Mouse (Mus musculus) left cerebral cortex, postnatal 36 days (tissue): Measurements from ENCODE around the gene Hoxc4. TPM values are rescaled to one million over a fixed set of nuclear protein-coding genes. Genes with fewer than 3 reads are reported as not detected.

ENCODE experiments used
- DNase-seq, 2 experiments: peaks; one replicate each; pipeline ENCODE4 v3.0.0; 2021 to 2022; ENCODE audit warnings: low spot score in 2 of 2, mixed read lengths in 1 of 2
- intact Hi-C: fragments of 180-260 bp; cut with DNase I; formaldehyde crosslinking; loops from one replicate; pipeline ENCODE4 v1.15.1; 2025
- total RNA-seq, 2 experiments: library from RNA; stranded (reverse); gene quantifications; 2 replicates each; pipeline ENCODE4 v1.2.3; 2021

The Hoxc4 gene
- total RNA-seq, 2 experiments from 2014 or later, result not detected

DNA sequence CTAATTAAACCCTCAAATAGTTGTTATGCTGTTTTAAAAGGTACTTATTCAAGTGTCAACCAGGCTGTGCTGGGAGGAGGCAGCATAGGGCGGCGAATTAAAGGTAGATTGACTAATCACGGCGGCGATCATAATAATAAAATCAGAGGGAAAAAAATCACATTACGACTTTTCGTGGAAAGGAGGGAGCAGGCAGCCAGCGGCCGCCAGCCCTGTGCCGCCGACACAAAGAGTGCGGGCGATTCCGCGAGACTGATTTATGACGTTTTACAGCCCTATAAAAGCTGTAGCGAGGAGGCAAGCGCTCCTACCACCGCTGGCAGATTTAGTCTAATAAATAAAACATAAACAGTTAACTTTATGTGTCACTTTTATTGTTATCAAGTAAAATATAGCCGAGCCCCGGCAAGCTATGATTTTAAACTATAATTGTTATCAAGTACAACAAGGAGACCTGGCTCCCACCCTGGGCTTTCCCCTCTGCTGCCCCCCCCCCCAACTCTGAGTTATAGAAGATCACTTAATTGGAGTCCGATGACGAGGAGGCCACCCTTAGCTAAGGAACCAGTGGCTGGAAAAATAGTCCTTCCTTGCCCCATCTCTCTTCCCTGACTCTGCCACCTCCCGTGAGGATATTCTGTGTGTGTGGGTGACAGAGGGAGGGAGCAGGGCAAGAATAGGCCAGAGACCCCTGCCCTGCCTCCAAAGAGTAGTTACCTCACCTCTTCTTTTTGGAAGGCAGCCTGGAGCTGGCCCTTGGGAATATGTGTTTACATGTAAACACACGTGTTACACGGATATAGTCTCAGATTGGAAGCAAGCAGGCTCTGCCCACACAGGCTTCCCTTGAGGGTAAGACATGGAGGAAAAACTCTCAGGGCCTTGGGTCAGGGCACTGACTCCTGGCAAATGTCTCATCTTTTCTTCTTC, 14.2 kb downstream of the Hoxc4 start:
- DNase-seq, result no peak
- intact Hi-C loops, result no loop called here

DNA sequence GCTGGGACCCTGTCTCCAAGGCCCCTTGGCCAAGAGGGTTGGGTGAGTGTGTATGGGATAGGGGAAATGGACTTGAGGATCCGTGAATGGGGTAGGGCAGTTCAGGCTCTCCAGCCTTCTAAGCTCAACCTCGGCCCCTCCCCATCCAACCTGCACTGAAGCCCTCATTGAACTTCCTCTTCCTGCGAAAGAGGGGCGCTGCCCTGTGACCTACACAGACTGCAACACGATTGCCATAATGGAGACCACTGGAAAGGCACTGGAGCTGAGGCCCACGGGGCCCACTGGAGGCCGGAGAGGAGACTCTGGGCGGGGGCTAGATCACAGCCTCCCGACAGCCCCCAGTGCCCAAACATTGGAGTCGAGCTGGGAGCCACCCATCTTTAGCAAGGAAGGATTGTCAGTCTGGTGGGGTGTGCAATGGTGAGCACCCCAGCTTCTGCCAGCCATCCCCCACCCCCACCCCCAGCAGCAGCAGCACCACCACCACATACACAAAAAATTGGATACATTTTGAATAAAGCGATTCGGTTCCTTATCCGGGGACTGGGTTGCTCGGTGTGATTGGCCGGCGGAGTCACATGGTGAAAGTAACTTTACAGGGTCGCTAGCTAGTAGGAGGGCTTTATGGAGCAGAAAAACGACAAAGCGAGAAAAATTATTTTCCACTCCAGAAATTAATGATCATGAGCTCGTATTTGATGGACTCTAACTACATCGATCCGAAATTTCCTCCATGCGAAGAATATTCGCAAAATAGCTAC, 15.5 kb downstream of the Hoxc4 start:
- DNase-seq, result no peak
- intact Hi-C loops, result no loop called here

DNA sequence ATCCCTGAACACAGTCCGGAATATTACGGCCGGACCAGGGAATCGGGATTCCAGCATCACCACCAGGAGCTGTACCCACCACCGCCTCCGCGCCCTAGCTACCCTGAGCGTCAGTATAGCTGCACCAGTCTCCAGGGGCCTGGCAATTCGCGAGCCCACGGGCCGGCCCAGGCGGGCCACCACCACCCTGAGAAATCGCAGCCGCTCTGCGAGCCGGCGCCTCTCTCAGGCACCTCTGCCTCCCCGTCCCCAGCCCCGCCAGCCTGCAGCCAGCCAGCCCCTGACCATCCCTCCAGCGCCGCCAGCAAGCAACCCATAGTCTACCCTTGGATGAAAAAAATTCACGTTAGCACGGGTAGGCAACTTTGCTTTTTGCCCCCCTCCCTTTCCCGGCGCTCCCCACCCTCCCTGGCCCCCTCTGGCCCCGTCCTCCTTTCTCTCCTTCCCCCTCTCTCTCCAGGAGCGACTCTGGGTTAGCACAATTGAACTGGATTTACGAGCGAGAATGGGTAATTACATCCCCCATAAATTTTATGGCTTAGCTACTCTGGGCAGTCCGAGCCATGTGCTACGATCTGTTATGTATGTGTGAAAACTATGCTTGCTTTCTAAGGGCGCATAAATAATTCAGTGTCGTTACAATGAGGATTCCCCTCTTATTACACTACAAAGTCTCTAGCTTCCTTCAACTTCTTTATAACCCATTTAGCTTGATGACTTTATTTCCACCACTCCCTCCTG, 16.2 kb downstream of the Hoxc4 start:
- DNase-seq, result no peak
- intact Hi-C loops, result no loop called here

DNA sequence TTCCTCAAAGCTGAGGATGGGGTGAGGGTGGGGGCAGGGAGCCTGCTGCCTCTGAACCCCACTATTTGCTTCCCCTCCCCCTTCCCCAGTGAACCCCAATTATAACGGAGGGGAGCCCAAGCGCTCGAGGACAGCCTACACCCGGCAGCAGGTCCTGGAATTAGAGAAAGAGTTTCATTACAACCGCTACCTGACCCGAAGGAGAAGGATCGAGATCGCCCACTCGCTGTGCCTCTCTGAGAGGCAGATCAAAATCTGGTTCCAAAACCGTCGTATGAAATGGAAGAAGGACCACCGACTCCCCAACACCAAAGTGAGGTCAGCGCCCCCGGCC, 16.8 kb downstream of the Hoxc4 start:
- intact Hi-C loops, result no loop called here
- no peak for DNase-seq

DNA sequence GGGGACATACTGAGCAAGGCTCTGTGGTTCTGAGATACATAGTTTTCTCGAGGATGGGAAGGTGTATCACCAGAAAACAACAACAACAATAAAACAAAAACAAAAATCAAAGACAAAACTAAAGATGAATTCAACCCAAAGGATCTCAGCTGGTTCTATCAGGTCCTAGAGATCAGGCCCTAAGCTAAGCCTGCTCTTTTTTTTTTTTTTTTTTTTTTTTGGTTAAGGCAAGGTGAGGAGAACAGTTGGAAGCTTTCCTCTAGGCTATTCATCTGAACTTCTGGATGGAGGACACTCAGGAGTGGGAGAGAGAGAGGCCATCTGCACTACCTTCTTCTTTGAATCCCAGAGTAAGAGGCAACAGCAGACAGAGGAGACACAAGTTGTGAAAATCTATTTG, 18.8 kb downstream of the Hoxc4 start:
- DNase-seq, result no peak
- intact Hi-C loops, result no loop called here

DNA sequence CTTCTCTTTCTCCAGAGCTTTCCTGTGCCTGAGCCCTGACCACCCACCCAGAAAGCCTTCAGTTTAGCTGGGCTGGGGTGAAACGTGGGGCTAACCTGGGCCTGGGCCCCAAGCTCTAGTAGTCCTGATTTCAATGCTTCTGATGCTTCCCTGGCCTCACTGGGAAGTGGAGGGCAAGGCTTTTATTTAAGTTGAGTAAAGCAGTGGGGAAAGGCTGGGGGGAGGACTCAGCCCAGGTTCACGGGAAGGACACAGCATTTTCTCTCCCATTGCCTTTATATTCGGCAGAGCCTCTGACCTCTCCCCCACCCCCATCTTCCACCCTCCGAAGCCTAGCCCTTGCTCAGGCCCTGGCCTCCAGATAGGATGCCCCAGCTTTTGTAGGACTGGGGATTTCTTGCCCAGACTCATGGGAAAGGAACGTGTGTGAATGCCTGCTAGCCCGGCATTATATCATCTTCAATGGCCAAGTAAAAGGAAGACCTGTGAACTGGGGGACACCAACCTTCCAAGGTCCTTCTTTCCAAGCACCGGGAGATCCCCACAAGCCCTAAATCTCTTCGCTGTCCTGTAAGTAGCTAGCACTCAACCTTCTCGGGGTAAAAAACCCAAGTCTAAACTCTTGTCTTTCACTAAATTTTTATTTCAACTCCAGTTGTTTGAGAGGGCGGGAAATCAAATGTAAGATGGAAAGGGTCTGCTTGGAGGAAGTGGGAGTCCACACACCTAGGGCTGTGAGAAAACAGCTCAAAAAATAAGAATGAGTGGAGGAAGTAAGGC, 20.2 kb downstream of the Hoxc4 start:
- DNase-seq, result no peak
- intact Hi-C loops, result no loop called here

DNA sequence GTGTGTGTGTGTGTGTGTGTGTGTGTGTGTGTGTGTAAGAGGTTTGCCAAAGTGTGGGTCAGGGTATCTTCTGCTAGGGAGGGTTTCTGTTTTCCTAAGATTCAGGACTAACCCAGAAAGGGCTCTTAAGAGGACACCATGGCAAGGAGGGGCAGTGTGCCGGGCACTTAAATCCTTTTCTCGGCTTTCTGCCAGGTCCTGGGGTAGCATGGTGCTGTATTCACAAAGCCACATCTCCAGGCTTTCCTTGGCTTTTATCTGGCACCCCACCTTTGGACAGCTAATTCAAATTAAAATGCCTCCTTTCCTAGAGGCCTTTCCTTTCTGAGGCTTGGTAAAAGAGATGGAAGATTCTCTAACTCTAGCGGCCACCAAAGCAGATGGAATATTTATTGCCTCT, 20.9 kb downstream of the Hoxc4 start:
- intact Hi-C loops, result no loop called here
- no peak for DNase-seq

DNA sequence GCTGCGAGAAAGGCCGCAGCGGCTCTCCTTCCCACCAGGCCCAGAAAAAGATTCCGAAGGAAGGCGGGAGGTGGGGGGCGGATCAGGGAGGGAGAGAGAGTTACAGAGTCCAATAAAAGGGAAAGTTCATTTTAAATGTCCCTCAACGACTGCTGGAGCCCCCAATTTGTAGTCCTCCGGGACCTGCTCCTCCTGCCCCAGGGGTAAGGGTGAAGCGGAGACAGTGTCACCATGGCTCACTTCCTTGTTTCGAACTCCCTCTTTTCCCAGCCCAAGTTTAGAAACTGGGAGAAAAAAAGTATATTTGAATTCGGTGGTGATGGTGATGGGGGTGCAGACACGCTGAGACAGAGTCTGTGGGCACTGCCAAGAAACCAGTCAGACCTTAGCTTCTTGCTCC, 21.9 kb downstream of the Hoxc4 start:
- intact Hi-C loops, result no loop called here
- no peak for DNase-seq

DNA sequence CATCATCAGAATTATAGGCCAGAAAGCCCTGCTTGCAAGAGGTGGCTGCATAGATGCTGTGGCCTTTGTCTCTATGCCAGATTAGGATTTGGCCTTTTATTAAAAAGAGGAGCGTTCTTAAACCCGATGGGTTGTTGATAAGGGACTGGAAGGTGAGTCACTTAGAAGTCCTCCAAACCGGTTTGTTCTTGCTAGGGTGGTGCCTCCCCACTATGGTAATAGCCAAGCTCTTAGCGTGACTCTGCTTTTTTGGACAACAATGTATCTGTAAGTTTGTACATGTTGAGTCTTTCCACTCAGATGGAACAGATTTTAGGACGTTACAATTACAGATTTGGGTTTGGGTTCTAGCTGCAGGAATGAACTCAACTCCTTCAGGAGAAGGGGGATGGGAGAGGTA, 22.9 kb downstream of the Hoxc4 start:
- intact Hi-C loops, result no loop called here
- DNase-seq, result no peak

DNA sequence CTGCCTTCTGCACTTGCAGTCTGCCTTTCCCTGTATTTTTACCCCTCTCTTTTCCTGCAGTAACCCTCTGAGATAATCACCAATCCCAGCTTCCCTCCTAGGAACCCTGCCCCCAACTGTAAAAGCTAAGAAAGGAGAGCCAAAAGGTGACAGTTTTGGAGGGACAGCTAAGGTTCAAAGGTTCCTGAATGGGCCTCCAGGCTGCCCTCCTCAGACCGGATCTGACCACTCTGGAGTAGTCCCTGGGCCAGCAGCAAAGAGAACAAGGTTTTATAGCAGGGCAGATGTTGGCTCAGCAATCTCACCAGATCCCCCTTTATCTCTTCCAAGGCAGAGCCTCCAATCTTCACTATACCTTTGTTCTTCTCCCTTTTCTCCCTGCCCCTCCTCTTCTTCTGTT, 23.5 kb downstream of the Hoxc4 start:
- intact Hi-C loops, result no loop called here
- DNase-seq, result no peak

DNA sequence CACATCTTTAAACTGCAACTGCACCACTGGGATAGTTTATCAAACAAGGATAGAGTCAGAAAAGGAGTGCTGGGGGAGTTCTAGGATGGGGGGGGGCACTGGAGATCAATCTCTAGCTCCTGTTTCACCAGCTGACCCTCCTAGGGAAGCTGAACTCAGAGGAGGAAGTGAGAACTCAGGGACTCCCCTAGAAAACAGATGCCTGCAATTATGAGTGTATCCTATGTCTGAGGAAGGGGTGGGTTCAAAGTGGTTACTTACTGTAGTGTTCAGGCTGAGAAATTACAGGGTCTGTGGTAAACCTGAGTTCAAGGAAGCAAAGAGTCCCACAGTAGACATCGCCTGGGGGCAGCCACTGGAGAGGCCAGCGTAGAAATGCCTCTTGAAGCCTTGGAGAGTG, 32.9 kb downstream of the Hoxc4 start:
- intact Hi-C loops, result no loop called here
- DNase-seq, result no peak

DNA sequence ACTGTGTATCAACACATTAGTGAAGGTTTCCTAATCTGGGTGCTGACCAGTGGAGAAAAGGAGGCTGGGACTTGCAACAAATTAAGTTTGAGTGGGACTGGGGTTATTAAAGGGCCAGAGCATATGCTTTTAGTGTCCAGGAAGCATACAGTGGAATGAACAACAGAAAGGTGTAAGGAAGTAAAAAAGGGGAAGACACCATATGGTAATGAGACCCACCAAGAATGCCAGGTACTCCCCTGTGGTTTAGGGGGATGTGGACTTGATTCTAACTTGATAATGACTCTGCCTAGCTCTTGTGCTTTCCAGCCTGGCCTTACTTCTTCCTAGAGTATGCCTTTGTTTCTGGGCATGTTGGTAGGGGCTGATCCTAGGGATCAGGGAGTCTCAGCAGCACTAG, 34.5 kb downstream of the Hoxc4 start:
- no peak for DNase-seq
- intact Hi-C loops, result no loop called here

DNA sequence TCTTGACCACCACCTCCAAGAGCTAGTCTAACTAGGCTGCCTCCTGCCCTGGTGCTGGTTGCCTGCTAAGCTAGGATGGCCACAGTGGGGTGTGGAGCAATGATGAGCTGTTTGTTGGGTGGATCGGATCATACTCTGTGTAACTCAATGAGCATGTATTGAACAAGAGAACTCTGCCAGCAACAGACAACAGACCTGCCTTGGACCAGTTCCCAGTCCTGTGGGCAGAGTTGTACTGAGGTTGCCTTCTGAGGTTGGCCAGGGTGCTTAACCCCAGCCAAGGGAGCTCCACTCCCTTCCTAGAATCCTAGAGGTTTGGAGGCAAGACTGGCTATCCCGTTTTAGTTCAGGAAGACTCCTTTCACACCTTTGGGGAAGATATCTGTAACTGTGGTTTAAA, 37.7 kb downstream of the Hoxc4 start:
- intact Hi-C loops, result no loop called here
- DNase-seq, result no peak

DNA sequence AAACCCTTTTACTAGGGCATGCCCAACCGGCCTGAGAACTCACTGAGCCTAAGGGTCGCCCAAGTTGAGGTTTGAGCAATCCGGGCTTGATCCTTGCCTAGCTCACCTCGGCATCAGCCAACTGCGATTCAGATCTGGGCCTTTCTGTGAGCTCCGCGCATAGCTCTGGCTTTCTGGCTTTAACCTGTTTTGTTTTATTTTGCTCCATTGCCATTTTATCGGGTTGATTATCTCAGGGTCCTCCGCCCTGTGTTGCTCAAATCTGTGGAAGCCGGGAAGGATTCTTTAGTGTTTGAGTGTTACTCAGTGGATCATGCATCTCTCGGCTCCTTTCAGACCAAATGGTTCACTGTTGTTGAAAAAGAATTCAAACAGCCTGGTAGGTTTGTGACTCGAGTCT, 40.0 kb downstream of the Hoxc4 start:
- DNase-seq, result no peak
- intact Hi-C loops, result no loop called here

DNA sequence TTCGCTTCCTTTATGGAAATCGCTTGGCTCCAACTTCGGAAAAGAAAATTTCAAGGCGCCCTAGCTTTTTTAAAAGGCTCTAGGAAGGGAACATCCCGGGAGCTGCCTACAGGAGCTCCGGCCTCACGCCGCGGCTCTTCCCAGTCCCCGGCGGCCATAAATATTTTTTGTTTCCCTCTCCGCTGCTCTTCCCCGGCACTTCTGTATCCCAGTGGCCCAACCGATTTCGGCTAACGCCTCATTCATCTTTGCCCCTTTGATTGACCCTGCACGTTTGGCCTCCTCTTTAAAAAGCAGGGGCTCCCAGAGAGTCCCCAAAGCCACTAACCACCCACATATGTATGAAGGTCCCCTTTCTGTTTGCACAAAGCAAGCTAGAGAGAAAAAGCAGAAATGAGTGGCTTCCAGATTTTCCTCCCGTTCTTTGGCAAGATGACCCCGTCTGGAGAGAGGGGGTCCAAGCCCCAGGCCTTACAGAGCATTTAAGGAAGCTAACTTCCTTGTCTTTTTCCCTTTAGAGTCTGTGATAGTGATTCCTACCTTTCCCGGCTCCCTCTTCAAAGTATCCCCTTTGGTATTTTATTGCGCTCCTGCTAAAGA, 40.8 kb downstream of the Hoxc4 start:
- intact Hi-C loops, result no loop called here
- no peak for DNase-seq

DNA sequence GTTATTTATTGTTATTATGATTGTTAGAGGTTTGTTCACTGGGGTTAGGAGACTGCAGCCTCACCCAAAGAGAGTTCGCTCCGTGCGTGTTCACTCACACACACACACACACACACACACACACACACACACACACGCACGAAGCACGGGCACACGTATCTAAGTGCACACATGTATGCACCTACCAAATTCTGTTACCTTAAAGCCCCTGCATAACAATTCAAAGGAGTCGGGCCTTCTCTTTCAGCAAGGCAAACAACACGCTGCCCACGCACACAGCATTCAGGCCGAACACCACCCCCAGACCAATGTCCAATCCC, 41.2 kb downstream of the Hoxc4 start:
- intact Hi-C loops, result no loop called here
- DNase-seq, result no peak

DNA sequence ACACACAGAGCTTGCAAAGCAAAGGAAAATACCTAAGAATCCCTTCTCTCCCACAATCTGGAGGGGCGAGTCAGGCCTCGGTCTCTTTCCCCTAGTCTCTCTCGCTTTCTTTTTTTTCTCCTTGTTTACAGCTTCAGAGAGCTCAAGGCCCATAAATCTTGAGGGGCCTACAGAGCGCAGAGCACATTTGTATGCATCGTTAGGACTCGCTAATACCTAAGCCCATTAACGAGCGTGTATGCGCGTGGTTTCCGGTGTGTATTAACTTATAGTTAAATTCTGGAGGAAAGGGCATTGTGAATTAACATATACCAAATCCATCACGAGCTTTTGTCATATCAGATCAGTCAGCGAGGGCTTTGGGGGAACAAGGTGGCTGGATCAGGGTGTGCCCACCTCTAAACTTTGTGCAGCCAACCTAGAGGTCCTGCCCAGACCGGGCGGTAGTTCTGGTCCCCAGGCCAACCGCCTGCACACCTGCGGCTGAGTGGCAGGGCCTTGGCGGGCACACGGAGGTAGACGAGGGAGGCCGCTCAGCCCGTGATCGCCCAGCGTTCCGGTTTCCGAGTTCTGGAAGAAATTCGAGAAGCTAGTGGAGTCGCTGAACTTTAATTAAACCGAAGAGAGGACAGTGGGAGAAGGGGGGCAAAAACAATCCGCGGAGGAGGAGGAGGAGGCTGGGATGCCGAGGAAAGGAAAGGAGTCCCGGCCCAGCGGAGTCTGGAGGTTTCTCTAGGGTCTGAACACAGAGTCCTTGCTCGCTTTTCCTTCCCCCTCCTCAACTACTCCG, 41.8 kb downstream of the Hoxc4 start:
- intact Hi-C loops, result no loop called here

DNA sequence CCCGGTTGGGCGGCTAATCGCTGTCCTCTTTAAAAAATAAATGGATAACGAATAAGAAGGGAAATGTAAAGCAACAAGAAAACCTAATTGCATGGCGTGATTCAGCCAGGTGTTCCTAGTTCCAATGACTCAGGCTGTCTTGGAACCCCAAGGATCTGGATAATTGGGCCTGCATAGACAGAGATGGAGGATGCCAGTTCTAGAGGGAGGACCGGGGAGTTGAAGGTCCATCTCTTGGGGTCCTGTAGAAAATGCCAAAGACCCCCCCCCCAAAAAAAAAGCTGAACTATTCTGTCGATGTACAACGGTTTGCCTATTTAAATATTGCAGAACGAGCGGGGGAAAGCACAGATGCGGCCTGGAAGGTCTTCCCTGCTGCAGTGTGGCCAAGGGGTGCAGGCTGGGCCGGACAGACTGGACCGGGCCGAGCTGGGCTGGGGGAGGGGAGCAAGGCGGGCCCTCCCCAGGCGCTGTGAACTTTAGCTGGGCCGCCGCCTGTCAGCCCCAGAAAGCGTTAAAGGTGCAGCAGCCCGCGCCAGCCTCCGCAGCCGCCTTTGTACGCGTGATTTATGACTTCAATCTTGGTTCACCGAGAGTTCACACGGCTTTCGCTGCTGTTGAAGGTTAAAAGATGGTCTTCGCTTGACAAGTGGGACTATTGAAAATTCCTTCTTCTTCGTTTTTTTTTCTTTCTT, 42.5 kb downstream of the Hoxc4 start:
- no peak for DNase-seq
- intact Hi-C loops, result no loop called here

More for the DNA sequence above, 41.8 kb downstream of the Hoxc4 start:
- DNase-seq, result no peak
